Mouse (Mus musculus) heart, adult 9 months (tissue): ENCODE results near the gene Tpst1.
A peak's percentile ranks its signal among the peaks of the same experiment; 100 is the strongest.

Experiments used
- DNase-seq, 2 experiments: peaks; one replicate each; pipeline ENCODE4 v3.0.0; 2022; ENCODE audit warnings: low spot score in 2 of 2

Tpst1 gene

DNA sequence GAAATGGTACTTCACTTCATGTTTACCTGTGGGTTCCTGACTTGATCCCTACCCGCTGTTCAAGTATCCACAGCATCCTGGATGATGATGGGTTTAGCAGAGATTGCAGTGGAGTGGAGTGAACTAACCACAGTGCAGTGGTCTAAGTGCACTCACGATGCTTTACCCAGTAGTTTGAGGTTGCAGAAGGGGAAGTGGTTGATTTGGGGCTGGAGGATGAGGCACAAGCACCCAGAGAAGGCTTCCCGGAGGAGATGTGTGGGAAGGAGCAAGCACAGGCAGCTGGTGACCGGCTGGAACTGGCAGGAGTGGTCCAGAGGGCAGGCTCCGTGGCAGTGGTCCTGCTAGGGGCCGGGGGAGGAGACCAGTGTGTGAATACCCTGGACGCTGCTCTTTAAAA, 16.1 kb downstream of the Tpst1 start:
- peak in 1 of 2 experiments; percentile 15 for DNase-seq

DNA sequence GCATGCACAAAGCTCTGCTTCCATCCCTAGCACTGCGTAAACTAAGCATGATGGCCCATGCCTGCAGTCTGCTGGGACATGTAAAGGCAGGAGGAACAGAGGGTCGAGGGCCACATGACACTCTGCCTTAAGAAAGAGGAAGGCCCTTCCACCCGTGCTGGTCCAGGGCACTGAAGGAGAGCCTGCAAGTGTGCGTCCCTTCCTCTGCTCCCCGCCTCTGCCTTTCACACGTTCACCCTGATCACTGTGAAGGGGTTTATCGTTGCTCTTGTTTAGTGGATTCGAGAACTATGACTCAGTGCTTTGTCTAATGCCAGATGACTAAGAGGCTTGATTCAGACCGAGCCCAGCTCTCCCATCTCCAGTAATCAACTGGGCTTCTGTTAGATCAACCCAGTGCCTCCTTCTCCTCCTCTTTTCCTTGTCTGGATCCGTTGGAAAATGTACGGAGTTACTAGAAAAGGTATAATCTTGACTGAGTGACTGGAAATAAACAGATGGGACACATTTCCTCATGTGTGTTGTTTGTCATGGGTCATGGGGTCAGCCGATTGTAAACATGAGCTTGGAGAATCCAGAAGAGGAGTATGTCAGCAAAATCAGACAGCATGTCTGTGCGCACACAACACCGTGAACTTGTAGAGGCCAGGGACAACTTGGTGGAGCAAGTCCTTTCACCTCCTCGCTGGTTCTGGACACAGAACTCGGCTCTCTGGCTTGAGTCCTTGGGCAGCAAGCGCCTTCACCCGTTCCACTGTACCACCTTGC, 16.7 kb downstream of the Tpst1 start:
- peak; percentile 53 to 61 for DNase-seq

DNA sequence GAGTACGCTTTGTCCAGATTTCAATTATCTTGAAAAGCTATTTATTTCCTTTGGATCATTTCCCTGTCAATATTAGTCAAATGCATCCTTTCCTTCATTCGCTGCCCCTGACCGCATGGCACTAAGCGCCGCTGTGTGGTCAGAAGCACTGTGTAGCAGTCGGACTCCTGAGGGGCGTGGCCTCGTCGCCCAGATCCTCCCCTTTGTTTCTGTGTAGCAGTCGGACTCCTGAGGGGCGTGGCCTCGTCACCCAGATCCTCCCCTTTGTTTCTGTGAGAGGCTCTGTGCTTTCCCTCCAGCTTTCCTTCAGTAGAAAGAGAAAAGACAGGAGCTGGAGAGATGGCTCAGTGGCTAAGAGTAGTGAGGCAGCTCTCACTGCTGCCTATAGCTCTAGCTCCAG, 23.6 kb downstream of the Tpst1 start:
- DNase-seq: no peak

DNA sequence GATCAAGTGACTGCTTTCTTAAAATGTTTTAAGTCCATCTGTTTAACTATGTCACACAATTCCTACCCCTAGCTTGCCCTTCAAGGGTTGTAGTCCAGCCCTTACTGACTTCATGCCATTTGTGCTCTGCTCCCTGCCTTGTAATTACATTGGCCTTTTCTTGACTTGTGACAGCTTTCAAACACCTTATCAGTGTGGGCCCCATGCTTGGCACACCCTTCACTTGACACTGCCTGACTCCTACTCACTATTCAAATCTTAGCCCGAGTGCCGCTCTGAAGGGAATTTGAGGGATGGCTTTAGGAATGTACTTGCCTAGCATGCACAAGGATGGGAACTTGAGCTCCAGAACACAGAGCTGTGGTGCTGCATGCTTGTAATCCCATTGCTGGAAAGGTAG, 24.7 kb downstream of the Tpst1 start:
- DNase-seq: no peak

DNA sequence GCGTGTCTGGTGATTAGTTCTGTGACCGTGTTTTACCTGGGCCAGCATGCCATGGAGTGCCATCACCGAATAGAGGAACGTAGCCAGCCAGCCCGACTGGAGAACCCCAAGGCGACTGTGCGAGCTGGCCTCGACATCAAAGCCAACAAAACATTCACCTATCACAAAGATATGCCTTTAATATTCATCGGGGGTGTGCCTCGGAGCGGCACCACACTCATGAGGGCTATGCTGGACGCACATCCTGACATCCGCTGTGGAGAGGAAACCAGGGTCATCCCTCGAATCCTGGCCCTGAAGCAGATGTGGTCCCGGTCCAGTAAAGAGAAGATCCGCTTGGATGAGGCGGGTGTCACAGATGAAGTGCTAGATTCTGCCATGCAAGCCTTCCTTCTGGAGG, 28.6 kb downstream of the Tpst1 start:
- no peak for DNase-seq

DNA sequence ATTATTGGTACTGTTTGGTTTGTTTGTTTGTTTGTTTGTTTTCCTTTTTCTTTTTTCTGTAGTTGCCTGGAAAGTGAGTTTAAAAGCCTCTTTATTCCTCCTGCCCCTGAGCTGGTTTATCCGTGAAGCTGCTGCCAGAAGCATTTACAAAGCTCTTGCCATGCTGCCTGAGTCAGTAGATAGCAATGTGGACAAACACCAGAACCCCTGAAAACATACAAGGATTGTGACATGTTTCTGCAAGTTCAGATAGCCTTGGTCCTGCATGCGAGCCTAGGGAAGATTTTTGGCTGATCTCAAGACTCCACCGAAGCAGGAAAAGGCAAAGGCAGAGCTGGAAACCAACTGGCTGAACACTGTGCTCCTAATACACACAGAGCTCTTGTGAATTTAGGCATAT, 36.2 kb downstream of the Tpst1 start:
- no peak for DNase-seq

DNA sequence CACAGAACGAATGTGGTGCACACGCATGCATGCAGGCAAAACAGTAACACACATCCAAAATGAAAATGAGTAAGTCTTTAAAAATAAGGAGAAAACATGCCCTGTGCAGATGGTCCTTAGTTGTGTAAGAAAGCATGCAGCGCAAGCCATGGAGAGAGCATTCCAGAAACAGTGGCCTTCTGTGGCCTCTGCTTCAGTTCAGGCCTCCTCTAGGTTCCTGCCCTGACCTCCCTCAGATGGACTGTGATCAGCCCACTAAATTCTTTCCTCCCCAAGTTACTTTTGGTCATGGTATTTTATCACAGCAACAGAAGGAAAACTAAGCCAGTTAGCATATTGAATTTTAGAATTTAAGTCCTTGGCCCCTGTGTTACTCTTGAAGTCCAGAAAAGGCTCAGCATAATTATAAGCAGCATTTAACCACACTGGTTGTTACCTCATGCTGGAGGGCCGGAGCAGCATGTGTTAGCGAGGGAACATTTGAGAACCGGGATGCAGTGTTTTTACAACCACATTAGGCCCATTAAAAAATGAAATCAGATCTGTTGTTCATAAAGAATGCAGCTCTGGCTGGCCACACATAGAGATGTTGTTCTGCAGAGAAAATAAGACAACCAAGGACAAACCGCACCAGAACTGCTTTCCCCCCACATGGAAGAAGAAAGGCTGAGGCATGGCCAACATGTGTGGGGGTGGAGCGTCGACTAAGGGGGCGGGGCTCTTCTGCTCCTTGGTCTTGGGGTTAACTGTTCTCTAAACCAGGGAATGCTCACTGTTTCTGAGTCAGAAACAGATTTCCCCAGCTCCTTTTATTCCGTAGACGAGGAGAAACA, 37.7 kb downstream of the Tpst1 start:
- no peak for DNase-seq

DNA sequence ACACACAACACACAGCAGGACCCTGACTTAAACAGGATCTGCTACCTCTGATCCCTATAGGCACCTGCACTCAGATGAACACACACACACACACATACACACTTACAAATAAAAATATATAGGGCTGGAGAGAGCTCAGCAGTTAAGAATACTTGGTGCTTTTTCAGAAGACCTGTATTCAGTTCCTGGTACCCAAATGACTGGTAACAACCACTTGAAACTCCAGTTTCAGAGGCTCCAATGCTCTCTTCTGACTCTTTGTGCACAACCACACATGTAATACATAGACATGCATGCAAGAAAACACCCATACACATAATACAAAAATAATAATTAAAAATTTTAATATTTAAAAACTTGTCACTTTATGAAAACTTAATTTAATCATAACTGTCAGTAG, 39.5 kb downstream of the Tpst1 start:
- DNase-seq: no peak

DNA sequence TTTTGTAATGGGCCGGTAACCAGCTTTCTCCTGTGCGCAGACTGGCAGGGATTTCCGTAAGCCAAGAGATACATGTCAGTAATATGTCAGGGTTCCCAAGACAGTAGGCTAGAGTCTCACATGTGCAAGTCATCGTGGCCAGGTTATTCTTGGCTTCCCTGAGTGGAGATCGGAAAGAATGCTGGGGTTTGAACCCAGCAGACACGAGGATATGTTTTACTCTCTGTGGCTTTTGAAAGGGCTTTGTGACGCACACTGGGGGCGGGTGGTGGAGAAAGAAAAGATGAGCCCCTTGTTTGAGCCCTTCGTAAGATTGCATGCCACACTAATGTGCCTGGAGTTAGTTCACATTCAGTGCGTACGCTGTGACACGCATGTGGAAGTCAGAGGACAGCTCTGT, 43.0 kb downstream of the Tpst1 start:
- DNase-seq: no peak

DNA sequence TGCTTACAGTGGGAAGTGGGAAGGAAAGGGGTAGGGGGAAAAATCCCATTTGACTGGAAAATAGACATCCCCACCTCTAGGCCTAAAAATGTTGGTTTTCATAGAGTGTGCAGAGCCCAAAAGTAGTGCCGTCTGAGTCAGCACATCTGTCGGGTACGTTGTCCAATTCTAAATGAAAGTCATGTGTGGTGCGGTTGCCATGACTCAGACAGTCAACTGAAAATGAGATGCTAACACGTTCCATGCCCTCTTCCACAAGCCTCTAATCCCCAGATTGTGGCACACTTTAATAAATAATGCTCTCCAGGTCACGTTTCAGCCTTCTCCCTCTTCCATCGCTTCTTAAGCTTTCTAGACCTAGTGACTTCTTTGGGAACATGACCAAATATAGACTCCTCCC, 43.7 kb downstream of the Tpst1 start:
- no peak for DNase-seq

DNA sequence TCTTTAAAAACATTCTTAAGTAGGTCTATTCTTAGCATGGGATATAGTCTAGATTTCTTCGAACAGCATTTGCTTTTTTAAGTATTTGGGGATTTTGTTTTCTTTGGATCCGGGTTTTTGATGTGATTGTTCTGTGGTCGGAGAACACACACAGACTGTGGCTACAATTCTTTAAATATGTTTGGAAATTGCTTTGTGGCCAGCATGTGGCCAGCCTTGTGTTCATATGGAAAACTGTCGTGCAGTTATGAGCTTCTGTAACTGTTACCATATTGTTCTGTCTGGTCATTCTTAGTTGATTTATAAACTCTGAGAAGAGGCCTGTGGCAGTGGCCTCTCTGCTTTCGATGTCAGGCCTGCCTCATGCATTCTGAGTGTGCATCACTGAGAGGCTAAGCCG, 44.8 kb downstream of the Tpst1 start:
- no peak for DNase-seq

DNA sequence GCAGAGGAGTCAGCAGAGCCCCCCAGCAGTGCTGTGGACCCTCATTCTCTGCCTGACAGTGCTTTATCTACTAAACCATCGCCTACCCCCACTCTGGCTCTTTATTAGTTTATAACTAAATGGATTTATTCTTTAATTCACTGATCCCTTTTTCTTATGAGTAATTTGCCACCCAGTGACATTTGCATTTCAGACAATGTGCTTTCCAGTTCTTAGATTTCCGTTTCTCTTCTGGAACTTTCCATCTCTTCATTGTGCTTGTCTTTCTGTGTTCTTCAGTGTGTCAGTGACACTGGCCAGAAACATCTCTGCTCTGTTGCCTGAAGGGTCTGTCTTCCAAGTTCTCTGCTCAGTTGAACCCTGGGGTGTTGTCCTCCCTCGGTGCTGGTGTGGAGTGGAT, 46.1 kb downstream of the Tpst1 start:
- DNase-seq: no peak

DNA sequence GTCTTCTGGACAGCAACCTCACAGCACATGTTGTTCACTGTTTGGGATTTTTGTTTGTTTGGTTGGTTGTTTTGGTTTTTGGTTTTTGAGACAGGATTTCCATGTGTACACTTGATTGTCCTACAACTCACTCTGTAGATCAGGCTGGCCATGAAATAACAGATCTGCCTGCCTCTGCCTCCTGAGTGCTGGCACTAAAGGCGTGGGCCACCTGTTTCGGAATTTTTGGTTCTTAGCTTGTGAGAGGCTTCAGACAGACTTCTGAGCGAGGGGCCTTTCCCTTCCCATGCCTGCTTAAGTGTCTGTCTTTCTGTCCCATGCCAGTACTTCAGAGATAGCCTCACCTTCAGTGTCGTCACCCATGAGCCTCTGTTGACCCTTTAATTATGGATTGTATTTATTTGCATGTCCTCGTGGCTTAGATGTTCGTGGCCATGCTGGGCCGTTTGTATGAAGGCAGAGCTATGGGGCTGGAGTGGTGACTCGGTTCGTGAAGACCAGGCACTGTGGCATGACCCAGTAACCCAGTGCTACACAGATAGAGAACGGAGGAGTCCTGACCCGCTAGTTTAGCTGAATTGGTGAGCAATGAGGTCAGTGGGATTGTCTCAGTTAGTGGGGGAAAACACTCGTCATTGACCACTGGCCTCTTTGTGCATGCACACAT, 47.1 kb downstream of the Tpst1 start:
- DNase-seq: no peak

DNA sequence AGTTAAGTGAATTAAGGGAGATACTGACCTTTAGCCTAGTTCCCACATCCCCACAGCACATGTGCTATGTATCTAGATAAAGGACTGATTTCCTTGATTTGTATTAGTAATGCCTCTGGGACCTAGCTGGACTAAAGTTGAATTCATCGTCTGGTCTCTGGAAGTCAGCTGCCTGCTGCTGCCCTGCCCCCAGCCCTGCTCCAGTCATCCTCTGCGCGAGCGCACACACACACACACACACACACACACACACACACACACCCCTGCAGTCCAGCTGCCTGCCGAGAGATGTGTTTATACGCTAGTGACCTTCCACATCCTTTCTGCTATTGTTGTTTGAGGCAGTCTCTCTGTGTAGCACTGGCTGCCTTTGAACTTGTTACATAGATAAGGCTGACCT, 47.8 kb downstream of the Tpst1 start:
- peak; percentile 61 to 71 for DNase-seq

DNA sequence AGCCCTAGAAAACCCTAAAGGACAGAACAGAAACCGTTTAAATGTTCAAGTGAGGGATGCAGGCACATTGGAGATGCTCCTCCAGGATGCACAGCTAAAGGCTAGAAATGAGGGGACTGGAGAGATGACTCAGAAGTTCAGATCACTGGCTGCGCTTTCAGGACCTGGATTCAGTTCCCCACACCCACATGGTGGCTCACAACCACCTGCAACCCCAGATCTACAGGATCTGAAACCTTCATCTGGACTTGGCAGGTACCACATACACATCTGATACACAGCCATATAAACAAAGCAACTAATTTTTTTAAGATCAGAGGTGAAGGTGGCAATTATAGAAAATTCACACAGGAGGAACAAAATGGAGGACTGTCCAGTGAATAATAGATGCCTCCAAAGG, 49.2 kb downstream of the Tpst1 start:
- DNase-seq: no peak

DNA sequence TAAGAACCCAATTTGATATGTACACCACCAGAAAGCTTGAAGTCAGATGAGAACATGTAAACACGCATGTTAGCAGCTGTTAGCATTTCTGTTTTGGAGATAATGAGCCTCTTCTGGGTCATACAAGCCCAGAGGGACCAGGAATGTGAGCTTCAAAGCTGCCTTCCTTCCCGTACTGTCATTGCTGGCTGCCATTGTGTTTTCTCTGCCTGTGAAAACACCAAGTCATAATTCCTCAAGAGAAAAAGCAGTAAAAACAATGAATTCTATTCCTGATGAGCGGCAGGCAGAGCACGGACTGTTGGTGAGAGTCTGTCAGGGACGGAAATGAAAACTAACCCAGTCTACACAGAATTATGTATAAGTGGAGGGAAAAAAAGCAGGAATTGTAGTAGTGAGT, 51.1 kb downstream of the Tpst1 start:
- DNase-seq: no peak

DNA sequence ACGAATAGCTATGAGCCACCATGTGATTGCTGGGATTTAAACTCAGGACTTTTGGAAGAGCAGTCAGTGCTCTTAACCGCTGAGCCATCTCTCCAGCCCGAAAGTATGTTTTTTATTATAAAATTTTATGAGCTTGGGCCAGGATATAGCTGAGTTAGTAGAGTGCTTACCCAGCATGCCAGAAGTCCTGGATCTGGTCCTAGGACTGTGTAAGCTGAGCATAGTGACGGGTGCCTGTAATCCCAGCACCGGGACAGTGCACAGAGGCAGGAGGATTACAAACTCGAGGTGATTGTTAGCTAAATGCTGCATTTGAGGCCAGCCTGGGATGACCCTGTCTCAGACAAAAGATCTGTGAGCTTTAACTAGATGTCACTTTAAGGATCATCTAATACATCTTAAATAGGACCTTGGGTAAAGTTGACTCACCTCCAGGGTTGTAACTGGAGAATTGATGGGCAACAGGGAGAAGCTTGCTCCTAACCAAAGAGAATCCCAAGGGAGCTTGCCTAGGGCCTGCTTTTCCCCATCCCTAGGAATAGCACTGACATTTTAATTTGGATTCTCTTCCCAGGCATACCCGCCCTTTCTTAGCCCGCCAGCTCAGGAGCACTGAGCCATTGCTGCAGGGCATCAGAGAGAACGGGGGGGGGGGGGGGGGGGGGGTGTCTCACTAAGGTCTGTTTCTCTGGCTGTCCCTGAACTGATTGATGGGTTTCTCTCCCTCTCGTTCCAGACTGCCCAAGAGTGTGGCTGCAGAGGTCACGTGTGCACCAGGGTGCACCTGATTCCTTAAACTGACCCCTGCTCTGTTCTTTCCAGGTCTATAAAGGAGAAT, 55.8 kb downstream of the Tpst1 start:
- no peak for DNase-seq

DNA sequence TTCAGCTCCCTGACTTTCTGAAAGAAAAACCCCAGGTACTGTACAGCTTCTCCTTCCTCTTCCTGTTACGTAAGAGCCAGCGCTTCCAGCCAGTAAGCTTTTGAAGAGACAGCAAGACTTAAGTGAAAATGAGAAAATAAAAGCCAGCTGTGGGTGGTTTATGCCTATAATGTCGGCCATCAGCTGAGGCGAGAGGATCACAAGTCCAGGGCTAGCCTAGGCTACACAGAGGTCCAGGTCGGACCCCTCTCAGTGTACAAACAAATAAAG, 56.3 kb downstream of the Tpst1 start:
- DNase-seq: no peak

DNA sequence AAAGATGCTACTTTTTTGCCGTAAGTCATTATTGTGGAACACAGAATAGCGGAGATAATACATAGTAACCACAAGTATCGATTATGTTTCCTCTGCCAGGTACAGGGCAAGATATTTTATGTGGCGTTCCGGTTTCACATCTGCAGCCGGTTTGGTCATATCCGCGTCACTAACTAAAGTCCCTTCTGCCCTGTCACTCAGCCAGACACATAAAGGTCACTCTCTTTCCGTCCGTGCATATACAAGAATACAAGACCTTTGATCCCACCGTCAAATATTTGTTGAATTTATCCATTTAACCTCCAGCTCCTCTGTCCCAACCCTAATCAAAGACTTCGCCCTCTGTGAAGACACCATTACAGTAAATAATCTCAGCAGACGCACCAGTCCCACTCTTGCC, 63.5 kb downstream of the Tpst1 start:
- no peak for DNase-seq

DNA sequence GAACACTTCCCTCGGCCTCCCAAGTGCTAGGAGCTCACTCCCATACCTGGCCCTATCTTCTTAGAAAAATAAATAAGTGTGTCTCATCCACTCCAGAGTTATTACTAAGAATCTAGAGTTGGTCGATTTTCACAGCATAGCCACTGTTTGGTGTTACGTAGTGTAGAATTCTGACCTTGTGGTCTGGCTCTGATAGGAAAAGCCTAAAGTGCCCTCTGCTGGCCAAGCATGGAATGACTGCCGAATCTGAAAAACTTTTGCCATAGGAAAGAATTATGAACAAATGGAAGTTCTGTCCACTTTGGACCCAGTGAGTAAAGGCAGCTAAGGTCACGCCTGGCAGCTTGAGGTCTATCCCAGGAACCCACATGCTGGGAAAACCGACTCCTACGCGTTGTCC, 66.3 kb downstream of the Tpst1 start:
- DNase-seq: peak; percentile 46 to 77

DNA sequence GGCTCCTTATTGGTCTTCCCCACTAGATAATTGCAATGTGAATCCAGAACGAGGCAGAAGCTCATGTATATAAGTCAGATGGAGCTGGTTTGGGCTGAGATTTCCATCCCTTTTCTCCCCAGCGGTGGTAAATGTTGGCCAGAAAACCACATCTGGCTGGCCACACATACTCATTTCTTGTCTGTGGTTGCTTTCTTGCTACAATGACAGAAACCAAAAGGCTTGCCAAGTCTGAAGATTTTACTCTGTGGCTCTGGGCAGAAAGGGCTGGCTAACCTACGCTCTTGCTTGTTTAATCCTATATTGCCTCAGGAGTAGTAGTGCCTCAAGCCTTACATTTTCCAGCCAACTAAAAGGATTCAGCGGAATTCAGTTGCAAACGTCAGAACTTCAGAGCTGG, 68.0 kb downstream of the Tpst1 start:
- no peak for DNase-seq

DNA sequence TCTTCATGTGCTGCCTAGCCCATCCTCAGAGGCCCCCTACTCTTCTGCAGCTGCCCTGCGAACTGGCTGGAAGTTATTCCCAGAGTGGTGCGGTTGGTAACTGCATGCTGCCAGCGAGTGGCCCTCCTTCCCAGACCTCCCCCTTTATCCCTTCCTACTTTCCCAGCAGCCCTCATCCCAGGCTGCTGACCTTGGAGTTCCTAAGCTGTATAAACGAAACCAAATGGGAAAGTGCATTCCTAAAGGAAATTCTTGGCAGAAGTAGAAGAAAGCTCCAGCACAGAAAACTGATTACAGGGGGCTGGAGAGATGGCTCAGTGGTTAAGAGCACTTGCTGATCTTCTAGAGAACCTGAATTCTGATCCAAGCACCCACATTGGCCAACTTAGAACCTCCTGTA, 68.9 kb downstream of the Tpst1 start:
- peak; percentile 11 to 47 for DNase-seq
